Mouse (Mus musculus): ENCODE data around the gene Col1a1.
A peak's percentile ranks its signal among the peaks of the same experiment; 100 is the strongest.

The Col1a1 gene

DNA sequence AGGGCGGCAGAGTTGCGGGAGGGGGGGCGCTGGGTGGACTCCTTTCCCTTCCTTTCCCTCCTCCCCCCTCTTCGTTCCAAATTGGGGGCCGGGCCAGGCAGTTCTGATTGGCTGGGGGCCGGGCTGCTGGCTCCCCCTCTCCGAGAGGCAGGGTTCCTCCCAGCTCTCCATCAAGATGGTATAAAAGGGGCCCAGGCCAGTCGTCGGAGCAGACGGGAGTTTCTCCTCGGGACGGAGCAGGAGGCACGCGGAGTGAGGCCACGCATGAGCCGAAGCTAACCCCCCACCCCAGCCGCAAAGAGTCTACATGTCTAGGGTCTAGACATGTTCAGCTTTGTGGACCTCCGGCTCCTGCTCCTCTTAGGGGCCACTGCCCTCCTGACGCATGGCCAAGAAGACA, at the start of gene Col1a1:
TSS of gene Col1a1 (plus strand) at position 180 of the 400 bp plus-strand sequence.
- no peak for DNase-seq (ENCODE audit: low spot score in 2 of 2)

DNA sequence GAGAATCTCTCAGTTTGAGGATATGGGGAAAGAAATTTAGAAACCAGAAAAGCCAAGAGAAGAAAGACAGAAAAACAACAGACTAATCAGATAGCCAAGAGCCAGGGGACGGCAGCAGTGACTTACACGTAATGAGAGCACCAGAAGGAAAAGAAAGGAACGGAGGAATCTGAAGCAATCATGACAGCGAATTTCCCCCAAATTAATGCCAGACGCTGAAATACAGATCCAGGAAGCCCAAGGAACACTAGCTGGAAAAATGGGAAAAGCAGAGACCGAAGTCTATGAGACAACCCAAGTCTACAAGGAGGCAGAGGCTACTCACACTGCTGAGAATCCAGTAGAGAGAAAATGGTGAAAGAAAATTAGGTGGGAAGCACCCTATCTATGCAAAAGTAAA, 44.9 kb upstream of the Col1a1 start:
- no peak for DNase-seq (ENCODE audit: low spot score in 2 of 2)

DNA sequence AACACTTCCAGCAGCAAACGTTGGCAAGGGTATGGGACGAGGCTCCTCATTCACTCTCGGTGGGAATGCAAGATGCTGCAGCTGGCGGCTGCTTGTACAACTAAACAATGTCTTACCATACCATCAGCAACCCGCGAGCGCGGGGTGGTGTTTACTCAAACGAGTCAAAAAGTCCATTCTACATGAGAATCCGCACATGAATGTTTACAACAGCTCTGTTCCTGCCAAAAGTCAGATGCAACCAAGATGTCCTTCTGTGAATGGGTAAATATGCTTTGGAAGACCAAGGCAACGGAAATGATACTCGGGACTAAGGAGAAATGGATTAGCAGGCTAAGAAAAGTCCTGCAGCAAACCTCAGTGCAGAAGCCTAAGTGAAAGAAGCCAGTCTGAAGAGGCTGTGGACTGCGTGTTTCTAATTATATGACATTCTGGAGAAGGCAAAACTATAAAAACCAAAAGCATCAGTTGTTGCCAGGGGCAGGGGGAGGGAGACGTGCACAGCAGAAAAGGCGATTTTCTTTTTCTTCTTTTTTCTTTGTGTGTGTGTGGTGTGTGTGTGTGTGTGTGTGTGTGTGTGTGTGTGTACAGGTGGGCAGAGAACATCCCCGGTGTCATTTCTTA, 39.2 kb upstream of the Col1a1 start:
- no peak for DNase-seq (ENCODE audit: low spot score in 2 of 2)

DNA sequence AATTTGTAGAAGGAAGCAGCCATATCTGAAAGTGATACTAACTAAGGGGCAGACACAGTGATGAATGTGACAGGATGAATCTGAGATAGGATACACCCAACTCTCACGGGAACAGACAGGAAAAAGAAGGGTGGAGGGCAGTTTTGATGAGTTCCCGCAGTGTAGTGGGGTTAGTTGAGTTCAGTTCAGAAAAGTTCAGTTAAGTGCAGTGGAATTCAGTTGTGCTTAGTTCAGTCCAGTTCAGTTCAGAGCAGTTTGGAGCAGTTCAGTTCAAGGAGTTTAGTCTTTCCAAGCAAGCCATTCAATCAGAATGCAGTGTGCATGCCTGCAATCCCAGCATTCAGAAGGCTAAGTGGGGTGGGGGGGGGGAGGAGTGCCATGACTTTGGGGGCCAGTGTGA, 34.8 kb upstream of the Col1a1 start:
- DNase-seq (ENCODE audit: low spot score in 2 of 2), result no peak

DNA sequence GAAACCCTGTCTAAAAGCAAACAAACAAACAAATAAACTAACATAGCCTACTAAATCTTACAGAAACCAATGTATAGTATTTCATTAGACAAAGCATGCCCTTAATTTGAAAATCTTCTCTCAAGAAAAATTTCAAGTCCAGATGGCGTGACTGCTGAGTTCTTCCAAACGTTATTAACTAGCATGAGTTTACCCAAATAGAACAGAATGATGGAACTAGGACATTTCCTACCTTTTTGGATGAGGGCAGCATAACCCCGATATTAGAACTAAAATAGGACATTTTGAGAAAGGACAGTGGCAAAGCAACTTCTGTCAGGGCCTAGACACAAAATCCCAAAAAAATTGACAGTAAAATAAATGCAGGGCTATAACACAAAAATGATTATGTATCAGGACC, 31.7 kb upstream of the Col1a1 start:
- no peak for DNase-seq (ENCODE audit: low spot score in 2 of 2)

DNA sequence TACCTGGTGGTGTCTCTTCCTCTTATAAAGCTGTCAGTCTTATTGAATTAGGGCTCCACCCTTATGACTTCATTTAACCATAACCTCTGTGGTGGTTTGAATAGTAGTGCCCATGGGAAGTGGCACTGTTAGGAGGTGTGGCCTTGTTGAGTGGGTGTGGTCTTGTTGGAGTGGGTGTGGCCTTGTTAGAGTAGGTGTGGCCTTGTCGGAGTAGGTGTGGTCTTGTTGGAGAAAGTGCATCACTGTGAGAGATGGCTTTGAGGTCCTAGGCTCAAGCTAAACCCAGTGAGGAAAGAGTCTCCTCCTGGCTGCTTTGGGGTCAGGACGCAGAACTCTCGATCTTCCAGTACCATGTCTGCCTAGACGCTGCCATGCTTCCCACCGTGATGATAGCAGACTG, 25.1 kb upstream of the Col1a1 start:
- no peak for DNase-seq (ENCODE audit: low spot score in 2 of 2)

DNA sequence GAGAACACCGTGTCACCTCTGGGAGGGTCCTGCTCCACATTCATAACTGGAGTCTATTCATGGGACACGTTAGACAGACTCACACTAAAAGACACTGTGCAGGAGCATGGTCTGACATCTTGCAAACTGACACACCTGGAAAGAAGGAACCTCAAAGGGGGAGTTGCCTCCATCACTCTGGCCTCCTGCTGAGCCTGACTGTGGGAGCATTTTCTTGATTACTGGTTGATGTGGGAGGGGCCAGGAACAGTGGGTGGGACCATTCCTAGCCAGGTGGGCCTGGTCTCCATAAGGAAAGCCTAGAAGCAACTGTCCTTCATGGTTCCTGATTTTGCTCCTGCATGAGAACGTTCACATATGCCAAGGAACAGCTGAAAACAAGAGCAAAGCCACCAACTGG, 23.5 kb upstream of the Col1a1 start:
- no peak for DNase-seq (ENCODE audit: low spot score in 2 of 2)

DNA sequence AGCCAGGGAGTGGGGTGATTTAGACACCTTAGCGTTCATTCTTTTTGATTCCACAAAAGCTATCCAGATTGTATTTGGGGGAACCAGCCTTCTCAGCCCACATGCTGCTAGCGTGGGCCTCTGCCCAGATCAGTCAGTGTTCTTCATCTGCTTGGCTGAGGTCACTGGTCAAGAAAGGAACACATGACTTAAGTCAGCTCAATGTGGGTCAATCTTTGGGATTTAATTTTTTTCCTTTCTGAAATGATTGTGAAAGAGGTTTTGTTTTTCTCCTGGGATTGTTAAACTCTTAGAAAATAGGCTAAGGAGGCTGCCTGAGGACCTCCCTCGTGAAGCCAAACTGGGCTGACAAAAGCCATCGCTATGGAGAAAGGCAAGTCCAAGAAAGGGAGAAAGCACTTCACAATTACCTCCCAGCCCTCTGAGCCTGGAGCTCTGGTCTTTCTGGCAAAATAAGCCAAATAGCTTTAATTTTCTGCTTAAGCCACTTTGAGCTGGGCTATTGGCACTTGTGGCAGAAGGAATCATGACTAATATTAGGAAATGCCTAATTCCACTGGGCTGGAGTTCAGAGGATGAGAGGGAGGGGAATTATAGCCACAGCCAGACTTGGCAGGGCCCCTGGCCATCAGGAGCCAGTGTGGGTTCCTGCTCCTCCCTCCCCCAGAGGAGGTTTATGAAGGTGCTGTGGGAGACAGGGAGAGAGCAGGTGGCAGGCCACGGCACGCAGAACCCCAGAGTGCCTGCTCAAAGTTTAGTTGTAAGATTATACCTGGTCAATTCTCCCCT, 22.5 kb upstream of the Col1a1 start:
- no peak for DNase-seq (ENCODE audit: low spot score in 2 of 2)

DNA sequence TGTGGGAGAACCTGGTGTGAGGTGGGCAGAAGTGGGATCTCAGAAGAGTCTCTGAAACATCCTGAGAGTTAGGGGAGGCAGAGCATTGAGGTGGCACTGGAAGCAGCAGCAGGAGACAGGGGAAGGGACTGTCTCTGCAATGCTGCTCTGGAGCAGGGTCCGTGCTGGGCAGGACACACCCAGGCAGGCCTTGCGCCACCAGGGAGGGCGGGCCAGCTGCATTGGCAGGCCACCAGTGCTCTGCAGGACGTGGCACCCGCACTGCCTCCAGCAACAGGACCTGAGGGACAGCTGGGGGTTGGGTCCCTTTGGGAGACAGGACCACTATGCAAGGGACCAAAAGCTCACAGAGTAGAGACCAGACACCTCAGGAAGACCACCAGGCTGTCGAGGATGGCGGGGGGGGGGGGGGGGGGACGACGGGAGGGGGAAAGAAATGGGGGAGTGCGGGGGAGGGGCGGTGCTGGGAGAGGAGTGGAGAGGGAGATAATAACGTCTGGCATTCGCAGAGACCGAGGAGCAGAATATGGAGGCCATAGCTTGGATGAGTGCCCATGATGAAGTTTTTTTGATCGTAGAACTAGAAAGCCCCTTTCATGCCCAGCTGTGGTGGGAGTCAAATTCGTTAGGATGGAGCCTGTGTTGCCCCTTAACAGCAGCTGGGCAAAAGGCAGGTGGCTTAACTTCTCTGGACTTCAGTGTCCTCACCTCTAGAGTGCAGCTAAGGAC, 20.2 kb upstream of the Col1a1 start:
- DNase-seq (ENCODE audit: low spot score in 2 of 2), result peak in 1 of 2 experiments; percentile 48

DNA sequence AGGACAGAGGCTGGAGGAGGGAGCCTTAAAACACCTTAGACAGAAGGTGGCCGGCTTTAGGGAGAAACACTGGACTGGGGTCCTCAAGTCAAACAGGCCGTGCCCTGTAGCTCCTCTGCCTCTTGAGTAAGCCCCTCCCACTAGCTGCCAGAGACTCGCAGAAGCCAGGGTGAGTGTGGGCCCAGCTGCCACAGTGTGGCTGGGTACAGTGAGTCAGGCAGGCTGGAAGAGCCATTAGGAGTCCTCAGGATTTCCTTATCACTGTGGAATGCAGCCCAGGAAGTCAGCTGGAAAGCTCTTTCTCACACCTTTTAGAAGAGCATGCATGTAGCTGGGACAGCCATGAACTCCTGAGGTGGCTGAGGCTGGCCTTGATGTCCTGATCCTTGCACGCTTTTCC, 19.5 kb upstream of the Col1a1 start:
- DNase-seq (ENCODE audit: low spot score in 2 of 2), result no peak

DNA sequence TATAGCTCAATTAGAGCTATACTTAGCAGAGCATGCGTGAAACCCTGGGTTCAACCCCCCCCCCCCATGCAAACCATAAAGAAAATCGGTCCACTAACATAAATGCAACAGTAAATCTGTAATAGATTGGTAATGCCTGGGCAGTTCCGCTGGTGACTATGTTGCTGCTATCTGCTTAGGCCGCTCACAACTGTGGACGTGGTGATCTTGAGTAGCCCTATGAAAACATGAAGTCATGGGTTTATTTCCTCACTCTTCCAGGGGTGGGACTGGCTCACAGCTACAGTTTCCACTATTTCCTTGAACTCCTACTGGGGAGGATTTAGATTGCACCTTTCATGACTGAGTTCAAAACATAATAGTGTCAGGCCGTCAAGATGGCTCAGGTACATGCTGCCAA, 18.3 kb upstream of the Col1a1 start:
- DNase-seq (ENCODE audit: low spot score in 2 of 2), result no peak

DNA sequence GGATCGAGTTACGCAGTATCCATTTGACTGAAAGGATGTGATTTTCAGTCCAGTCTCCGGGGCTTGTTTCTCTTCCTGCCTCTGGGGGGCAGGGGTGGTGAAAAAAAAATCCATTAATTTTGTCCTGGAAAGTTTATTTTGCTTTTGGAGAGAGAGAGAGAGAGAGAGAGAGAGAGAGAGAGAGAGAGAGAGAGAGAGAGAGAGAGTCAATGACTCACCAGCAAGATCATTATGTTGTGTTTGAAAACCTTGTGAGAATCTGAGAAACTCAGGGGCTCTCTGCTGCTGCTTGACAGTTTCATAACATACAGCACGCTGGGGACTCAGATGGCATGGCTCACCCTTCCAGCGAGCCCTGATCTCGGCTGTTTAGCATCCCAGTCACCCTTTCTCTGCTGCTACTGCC, 15.0 kb upstream of the Col1a1 start:
- DNase-seq (ENCODE audit: low spot score in 2 of 2), result no peak

DNA sequence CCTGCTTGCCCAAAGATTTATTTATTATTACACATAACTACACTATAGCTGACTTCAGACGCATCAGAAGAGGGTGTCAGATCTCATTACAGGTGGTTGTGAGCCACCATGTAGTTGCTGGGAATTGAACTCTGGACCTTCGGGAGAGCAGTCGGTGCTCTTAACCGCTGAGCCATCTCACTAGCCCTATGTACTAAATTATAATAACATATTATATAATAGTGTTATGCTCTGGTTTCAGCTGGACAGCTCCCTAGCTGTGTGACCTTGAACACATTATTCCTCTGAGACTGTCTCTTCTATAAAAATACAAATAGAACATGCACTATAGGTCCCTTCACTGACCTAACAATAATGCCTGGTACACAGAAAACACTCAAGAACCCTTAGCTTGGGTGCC, 11.0 kb upstream of the Col1a1 start:
- DNase-seq (ENCODE audit: low spot score in 2 of 2), result no peak

DNA sequence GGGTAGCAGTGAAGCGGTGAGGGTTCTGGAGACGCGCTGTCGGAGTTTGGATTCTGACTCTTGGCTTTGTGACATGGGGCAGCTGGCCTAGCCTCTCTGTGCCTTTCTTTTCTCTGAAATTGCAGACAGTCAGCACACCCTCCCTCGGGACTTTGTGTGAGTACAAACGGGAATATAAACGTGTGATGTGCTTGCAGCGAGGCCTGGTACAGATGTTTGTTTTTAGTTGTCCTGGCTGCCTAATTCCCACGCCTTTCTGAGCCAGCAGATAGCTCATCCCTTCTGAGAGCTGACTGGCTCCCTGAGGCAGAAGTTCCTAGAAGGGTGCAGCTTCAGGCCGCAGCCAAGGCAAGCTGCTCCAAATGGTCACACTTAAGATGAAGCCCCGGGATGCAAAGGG, 9.6 kb upstream of the Col1a1 start:
- no peak for DNase-seq (ENCODE audit: low spot score in 2 of 2)

DNA sequence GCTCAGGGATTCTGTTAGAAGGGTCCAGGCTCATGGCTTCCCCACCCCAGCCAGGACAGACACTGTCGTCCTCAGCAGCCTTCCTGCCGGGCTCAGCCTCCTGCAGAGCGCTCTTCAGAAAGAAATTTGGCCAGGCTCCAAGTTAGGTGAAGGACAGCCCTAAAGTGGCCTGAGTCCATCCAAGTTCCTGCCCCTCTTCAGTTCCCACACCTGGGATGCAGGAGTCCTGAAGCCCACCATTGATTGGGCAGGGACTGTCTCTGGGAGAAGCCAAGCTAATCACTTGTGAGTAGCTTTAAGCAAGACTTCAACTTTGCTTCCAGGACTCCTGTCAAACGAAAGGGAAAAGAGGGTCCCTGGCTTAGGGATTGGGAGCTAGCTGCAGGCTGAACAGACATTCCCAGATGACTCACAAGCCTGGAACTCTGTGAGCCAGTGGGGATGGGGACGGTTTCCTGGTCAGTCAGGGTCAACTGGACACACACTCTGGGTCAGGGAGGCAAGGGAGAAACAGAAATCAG, 8.2 kb upstream of the Col1a1 start:
- no peak for DNase-seq (ENCODE audit: low spot score in 2 of 2)

DNA sequence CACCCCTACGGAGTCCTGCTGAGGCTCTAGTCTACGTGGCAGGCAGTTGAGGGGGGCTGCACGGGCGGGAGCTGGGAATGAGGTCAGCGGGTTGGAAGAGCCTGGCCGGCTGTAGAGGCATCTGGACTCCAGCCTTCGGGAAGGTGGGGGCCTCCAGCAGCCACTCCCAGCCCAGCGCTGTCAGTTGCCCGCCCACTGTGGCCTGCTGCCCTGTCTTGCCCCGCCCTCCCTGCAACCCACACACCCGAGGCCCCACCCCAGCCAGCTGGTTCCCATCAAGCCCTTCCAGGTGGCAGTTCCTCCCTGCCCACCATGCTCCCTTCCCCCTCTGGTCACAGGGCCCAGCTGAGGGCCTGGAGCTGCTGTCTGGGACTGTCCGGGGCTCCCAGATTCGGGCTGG, 7.2 kb upstream of the Col1a1 start:
- DNase-seq (ENCODE audit: low spot score in 2 of 2), result peak; percentile 49 to 53

DNA sequence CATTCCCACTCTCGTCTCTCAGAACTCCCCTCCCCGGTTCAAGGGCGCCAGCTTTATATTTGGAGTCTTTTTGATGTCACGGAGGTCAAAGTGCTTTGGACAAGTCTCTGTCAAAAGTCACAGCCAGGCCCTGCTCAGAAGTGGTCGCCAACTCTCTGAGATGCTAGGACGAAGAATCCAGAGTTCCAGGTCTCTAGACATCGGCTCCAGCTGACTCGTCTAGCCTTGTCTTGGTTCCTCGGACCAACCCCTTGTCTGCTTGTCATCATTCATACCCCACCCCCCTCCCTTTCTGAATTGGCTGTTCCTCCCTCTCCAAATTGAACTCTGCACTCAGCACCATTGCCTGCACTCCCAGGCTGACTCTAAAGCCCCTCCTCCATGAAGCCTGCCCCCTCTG, 6.4 kb upstream of the Col1a1 start:
- DNase-seq (ENCODE audit: low spot score in 2 of 2), result no peak

DNA sequence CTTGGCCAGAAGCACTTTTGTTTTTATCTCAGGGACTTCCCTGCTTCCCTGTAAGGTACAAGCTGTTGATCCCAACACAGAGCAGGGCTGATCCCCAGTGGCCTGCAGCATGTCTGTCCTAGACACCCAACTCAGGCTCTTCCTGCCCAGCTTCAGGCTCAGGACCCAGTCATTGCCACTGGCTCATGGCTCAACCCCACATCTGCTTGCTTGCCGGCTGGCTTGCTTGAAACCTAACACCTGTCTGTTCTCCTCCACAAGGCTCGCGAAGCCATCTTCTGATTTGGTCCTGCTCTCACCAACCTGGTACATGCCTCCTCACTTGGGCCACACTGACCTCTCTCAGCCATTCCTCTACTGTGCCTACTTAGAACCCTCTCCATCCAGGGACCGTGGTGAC, 5.9 kb upstream of the Col1a1 start:
- no peak for DNase-seq (ENCODE audit: low spot score in 2 of 2)

DNA sequence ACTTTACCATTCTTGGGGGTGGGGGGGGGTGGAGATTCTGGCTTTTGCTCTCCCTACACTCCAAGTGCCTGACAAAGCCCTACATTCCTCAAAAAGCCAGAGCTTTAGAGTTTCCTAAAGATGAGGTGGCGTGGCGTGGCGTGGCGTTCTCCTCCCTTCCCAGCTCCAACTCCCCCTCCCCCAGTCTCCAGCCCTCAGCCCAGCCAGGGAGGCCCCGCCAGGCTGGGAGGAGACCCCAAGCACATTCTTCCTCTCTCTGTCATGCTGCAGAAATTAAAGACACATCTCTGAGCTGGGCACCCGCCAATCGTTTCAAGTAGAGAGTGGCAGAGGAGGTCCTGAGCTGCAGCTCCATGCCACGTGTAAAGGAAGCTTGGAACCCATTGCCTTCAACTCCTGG, 2.4 kb upstream of the Col1a1 start:
- DNase-seq (ENCODE audit: low spot score in 2 of 2), result no peak

DNA sequence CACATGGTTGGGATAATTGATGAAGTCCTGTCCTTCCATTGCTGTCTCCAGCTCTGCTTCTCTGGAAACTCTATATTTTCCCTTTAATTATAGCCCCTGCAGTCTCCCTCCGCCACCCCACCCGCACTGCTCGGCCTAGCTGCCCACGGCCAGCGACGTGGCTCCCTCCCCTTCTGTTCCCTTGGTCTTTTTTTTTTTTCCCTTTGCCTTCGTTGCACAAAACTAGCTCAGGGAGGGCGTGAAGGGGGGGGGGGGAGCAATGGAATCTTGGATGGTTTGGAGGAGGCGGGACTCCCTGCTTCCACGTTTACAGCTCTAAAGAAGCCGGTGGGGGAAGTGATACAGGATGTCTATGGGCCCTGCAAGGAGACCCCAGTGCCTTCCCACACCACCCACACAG, 1.5 kb upstream of the Col1a1 start:
- DNase-seq (ENCODE audit: low spot score in 2 of 2), result no peak

DNA sequence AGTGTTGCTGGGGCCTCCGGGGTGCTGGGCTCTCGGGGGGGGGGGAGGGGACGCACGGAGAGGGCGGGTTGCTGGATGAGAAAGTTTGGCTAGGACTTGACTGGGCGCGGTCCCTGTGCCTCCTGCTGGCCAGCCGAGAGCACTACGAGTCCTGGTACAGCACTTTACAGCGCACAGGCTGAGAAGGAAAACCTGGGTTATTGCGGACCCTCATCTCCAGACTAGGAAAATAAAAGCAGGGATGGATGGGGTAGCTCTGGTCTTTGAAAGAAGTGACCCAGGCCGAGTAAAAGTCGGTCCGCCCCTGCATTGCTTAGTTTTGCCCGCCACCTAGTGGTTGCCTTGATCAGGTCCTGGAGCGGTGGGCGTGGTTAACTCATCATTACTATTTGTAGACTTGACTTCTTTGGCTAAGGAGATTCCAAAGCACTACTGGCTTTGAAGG, 849 bp downstream of the Col1a1 start:
- DNase-seq (ENCODE audit: low spot score in 2 of 2), result peak; percentile 87 to 91

DNA sequence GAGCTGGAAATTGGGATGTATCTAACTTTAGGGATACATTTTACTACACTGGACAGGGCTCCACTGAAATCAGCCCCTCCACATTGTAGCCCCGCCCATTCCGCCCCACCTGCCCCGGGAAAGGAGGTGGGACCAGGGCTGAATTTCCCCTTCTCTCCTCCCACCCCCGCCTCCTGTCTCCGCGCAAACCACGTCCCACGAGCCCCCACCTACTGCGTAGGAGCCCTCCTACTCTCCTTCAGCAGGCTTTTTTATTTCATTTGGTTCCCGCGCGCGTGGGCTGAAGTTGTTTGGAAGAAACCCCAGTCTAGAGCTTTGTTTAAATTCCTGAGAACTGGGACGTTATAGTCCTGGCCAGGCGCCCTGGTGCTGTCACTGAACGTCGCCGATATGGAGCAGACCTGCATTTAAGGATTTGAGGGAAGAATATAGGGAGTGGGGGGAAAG, 1.3 kb downstream of the Col1a1 start:
- DNase-seq (ENCODE audit: low spot score in 2 of 2), result peak; percentile 87 to 89

DNA sequence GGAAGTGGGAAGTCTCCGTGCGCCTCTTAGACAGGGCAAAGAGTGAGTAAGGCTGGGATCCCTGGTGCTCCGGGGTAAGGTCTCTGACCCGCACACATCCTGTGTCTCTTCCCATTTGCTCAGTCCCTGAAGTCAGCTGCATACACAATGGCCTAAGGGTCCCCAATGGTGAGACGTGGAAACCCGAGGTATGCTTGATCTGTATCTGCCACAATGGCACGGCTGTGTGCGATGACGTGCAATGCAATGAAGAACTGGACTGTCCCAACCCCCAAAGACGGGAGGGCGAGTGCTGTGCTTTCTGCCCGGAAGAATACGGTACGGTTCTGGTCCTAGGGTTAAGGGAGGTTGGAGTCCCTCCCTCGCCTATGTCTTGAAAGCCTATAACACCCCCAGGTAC, 1.8 kb downstream of the Col1a1 start:
- no peak for DNase-seq (ENCODE audit: low spot score in 2 of 2)
